Mouse (Mus musculus): ENCODE measurements around the gene Zfp629.
A peak's percentile ranks its signal among the peaks of the same experiment; 100 is the strongest.

Zfp629 gene

DNA sequence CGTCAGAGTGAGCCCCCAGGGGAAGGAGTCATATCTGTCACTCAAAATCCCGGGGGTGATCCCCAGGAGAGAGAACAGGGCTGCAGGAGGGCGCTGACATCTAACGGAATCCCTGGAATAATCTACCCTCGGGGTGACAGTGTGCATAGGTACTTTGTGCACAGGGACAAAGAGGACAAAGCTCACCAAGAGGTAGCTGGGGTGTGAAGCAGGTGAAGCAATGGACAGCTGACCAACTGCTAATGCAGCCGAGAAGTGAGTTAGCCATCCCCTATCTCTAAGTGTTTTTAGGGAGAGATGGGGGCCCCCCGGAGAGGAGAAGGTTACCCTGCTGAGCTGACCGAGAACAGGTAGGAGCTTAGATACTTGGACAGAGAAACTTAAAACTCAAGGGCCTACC lies 1.5 kb downstream of the Zfp629 start:
- DNase-seq: peak; percentile 46

DNA sequence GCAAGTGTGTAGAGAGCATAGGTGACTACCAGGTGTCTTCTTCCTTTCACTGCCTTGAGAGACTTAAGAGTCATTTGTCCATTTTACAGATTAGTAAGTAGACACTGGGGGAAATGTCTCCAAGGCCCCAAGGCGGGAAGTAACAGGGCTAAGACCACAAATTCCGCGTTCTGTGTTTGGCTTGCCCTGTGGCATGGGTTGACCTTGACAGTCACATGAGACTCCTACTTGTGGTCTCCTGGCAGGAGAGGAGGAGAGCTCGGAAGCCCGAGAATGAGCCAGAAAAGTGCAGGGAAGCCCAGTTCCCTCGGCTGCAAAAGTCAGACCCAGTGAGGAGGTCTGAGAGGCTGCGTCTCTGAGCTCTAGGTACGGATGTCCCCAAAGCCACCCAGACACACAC lies 2.1 kb downstream of the Zfp629 start:
- DNase-seq: peak; percentile 56

DNA sequence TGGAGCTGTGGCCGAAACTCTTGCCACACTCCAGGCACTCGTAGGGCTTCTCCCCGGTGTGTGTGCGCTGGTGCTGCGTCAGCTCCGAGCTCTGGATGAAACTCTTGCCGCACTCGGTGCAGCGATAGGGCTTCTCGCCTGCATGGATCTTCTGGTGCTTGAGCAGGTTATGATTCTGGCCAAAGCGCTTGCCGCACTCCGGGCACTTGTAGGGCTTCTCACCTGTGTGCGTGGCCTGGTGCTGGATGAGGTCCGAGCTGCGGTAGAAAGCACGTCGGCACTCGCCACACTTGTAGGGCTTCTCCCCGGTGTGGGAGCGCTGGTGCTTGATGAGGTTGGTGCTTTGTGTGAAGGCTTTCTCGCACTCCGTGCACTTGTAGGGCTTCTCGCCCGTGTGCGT lies 4.0 kb downstream of the Zfp629 start:
- DNase-seq: no peak

DNA sequence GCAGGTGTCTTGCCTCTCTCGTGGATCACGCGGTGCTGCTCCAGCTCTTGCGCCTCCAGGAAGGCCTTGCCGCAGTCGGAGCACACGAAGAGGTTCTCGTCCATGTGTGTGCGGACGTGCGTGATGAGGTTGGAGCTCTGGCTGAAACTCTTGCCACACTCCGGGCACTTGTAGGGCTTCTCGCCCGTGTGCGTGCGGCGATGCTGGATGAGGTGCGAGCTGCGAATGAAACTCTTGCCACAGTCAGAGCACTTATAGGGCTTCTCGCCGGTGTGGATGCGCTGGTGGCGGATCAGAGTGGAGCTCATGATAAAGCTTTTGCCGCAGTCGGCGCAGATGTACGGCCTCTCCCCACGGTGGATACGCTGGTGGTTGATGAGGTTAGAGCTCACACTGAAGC lies 4.6 kb downstream of the Zfp629 start:
- DNase-seq: no peak

DNA sequence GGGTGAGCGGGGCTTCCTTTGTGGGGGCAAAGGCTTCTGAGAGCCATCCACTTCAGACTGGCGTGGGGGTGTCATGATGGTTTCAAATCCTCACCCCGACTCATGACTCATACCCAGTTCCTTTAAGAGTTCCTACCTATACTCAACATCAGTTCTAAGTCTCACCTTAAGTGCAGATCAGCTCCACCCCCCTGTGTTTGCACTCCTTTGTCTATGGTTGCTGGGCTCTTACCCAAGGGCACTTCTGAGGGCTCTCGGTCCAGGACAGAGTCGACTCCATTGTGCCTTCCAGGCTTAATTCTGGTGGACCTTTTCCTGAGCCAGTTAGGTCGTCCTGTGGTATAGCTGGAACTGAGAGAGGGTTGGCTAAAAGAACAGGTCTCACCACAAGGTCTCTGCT lies 8.4 kb downstream of the Zfp629 start:
- no peak for DNase-seq

DNA sequence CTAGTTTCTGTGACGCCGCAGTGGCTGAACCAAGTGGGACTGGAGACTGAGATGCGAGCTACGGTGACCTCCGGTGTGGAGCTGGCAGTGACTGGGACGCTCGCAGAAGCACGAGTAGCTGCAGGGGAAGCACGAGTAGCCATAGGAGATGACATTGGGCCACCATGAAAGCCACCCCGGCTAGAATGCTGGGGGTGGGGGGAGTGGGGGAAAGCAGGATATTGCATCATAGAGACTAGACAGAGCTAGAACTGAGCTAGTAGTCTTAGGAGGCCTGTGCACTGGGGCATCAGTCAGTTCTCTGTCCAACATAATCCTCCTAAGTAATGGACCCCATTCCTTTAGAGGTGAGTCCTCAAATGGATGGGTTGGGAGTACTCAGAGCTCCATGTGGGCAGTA lies 11.3 kb downstream of the Zfp629 start:
- DNase-seq: no peak

DNA sequence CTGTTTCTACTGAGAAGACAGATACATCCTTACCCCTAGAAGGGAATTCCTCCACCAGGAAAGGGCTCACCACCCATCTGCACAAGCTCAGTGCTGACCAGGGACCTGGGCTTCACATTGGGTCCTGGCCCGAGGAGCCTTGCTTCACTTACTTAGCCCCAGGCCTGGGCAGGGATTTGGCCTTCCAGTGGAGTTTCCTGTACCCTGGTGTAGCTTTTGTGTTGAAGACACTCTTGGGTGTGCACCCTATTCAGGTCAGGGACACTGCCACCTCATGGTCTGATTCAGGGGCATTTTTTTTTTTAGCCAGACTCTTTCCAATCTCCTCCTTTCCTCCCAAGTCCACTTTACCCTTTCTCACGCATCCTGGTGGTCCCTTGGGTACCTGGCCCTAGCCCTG lies 12.7 kb downstream of the Zfp629 start:
- DNase-seq: no peak

DNA sequence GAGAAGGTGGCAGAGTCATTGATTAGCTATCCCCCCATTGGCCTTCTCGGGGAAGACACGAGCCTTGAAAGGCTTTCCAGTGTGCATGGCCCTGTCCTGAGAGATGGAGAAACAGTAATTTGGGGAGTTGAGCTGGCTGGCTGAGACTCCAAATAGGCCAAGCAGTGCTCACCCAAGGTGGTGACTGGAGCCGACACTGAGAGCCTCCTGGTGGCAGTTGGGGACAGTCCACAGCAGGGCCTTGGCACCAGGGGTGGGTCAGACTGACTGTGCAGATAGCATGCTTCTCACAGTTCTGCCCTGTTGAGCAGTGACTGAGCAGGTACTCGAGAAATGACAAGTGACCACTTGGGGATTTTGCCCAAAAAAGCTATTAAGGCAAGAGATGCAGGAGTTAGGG lies 13.9 kb downstream of the Zfp629 start:
- no peak for DNase-seq

DNA sequence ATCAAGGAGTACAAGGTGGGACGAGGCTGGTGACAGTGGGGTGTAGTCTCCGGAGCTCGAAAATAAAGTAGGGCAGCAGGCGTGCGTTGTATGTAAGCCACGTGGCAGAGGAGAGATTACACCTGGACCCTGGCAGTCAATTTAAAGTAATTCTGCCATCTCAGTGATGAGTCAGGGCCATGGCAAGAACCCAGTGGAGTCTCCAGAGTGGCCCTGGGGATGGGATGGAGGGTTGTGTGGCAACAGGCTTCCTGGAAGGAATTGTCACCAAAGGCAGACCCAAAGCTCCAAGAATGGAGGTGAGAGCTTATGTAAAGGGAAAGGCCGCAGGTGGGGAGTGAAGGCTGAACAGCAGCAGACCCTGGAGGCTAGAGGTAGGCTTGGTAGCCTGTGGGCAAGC lies 15.0 kb downstream of the Zfp629 start:
- no peak for DNase-seq

DNA sequence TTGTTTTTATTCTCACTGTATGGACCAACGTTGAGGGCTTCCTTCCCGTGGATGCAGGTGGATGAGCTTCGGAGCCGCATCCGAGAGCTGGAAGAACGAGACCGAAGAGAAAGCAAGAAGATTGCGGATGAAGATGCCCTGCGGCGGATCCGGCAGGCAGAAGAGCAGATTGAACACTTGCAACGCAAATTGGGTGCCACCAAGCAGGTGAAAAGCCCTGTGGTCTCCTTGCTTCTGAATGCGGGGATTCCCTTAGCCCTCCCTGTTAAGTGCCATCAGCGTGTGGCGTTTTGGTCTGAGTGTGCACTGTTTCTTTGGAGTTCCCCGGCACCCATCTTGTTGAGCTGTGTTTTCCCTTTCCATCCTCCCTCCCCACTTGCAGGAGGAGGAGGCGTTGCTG lies 18.9 kb downstream of the Zfp629 start:
- no peak for DNase-seq

DNA sequence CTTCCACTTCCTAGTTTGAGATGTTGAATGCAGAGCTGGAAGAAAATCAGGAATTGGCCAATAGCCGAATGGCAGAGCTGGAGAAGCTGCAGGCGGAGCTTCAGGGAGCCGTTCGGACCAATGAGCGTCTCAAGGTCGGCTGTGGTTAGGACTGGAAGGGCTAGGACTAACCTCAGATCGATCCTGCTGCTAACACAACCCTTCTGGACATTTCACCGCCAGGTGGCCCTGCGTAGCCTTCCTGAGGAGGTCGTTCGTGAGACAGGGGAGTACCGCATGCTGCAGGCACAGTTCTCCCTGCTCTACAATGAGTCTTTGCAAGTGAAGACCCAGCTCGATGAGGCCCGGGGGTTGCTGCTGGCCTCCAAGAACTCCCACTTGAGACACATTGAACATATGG lies 23.0 kb downstream of the Zfp629 start:
- DNase-seq: no peak

DNA sequence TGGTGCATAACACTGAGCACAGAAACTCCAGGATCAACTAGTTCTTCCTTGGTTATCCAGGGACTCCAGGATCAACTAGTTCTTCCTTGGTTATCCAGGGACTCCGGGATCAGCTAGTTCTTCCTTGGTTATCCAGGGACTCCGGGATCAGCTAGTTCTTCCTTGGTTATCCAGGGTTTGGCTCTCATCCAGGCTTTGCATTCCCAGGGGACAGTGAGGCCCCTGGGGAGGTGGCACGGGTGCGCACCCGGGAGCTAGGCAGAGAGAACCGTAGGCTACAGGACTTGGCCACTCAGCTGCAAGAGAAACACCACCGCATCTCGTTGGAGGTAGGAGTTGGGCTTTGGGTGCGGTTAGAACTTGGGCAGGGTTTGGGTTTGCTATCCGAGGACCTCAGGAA lies 24.5 kb downstream of the Zfp629 start:
- no peak for DNase-seq

DNA sequence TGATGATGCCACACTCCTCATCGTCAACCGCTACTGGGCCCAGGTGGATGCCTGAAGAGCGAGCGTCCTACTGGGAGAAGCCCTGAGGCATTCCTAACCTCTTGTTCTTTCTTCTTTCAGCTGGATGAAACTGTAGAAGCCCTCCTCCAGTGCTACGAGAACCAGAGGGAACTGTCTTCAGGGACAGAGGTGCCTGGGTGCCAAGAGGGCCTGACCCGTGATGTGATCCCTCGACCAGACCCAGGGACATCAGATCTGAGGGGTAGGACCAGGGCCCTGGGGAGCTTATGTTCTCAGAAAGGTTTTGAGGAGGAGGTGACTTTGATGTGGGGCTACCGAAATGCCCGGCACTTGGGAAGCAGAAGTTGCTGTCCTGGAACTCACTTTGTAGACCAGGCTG lies 26.0 kb downstream of the Zfp629 start:
- DNase-seq: no peak

DNA sequence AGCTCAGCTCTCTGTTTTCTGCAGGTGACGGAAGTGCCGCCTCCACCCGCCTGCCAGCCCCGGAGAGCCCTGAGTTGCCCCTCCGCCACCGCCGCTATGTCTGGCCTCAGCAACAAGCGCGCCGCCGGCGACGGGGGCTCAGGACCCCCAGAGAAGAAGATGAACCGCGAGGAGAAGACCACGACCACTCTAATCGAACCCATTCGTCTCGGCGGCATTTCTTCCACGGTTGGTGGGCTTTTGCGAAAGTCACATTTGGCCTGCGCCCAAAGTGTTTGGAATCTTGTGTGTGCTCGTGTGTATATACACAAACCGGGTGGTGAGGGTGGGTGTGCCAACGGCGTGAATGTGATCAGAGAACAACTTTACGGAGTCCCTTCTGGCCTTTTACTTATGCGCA lies 26.7 kb downstream of the Zfp629 start:
- DNase-seq: peak; percentile 36

DNA sequence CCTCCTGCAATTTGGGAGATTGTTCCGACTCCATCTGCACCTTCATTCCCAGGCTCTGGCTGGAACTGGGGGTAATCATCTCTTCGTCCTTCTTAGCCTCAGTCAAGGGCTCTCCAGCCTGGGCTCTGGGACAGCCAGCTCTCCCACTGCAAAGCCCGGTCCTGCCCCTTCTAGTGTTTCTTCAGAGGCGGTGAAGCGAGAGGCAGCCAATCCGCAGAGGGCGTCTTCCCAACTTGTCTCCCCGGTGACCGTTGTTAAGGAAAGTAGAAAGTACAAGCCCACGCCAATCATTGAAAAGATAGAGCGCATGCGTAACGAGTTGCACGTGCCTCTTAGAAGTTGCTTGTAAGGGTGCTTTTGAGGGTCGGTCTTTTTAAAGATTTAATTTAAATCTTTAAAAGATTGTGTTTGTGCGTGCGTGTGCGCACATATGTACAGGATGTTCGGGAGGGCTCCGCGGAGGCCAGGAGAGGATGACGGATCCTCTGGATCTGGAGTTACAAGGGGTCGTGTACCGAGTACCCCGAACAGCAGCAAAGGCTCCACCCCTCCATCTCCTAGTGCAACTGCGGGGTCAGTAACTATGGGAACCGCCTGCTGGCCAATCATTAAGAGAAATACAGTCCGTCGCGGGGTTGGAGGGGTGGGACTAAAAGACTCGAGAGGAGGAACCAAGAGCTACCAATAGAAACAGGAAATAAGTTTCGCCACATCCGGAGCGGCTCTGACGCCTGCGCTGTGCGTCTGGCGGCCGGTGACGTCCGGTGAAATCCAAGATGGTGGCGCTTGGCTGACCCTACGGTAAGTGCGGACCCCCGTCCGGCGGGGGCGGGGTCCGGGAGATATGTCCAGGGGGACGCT lies 27.4 kb downstream of the Zfp629 start, which contains the start of the genes Ccdc189 and Rnf40:
TSS of gene Ccdc189 (minus strand) at position 585 of the 861 bp plus-strand sequence.
TSS of gene Rnf40 (plus strand) at position 757 of the 861 bp plus-strand sequence.
- DNase-seq: peak; percentile 99

DNA sequence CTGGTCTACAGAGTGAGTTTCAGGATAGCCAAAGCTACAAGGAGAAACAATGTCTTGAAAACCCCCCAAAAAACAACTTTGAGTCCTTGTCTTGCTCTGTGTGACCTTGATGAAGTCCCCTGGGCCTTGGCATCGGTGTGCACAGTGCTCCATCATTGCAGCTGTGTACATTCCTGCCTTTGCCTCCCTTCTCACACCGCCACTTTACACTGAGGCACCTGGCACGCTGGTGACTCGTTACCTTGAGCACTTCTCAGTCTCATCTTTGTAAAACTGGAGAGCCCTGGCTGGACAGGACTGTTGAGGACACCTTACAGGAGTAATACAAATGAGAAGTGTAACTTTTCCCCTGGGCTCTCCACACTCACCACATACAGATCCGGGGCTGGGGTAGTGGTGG lies 28.4 kb downstream of the Zfp629 start:
- no peak for DNase-seq

DNA sequence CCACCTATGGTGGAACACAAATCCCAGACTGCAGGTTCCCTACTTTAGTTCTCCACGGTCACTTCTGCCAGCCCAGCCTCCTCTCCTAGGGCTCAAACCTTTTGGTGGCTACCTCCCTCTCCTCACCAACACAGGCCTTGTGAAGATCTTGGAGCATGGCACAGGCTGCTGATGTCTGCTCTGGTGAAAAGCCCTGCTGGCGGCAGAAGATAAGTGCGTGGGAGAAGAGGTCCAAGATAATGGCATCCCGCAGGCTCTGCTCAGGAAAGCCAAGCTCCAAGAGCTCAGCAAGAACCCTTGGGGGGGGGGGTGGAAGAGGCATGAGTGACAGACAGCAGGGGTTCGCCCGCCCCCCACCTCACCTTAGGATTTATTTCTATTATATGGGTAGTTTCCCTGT lies 29.4 kb downstream of the Zfp629 start:
- no peak for DNase-seq

DNA sequence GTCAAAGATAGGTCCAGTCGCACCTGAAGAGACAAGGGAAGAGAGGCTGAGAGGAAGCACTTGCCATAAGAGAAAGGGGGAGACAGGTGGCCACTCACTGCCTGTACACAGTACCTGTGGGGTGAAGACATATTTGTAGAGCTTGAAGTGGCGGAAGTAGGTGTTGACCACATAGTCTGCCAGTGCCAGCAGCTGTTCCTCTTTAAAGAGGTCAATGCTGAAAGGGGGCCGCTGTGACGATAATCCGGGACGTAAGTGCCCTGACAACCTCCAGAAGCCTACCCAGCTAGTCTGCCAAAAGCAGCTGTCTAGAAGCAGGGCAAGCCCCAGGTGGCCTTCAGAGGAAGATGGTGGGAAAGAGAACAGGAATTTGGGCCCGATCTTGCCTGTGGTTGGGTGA lies 30.6 kb downstream of the Zfp629 start:
- DNase-seq: no peak

DNA sequence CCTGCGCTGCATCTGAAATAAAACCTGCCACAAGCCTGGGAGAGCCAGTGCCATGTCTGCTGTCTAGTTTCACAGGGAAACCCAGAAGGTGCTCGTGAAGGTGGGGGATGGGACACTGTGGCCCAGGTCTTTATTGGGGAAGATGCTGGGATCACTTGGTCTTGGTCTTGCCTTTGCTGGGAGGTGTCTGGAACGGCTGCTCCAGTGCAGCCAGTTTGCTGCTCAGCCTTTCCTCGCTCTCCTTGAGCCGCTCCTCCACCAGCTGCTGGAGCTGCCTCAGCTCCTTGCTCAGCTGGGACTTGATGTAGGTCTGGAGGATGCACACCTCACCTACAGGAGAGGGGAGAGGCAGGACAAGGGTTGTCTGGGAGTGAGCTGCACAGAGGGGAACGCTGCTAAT lies 32.3 kb downstream of the Zfp629 start:
- DNase-seq: no peak

DNA sequence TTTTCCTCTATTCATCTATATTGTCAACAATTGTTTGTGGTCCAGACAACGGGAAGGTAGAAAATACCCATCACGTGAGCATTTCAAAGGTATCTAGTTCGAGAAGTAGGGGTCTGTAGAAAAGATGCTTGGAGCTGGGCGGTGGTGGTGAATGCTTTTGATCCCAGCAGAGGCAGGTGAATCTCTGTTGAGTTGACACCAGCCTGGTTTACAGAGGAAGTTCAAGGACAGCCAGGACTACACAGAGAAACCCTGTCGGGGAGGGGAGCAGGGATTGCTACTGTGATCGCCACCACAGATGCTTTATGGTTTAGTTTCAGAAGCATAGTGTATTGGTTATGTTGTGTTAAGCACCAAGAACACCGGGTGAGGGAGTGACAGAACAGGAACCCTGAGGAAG lies 41.5 kb downstream of the Zfp629 start:
- DNase-seq: no peak

DNA sequence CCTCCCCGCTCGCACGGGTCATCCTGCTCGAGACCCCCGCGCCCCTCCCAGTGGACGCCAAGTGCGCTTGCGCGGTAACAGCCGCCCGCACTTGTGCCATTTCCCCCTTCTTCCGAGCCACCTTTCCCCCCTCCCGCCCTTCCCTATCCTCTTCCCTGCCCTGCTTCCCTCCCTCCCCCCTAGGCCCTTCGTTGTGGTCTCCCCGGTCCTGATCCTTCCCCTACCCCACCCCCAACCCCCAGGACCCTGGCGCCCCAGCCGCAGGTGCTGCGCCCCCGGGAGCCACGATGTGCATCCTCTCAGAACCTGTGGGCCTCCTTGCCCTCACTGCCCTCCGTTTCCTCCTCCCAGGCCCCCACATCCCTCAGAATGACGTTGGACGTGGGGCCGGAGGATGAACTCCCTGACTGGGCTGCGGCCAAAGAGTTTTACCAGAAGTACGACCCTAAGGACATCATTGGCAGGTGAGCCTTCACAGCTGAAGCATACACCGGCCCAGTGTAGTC lies 42.0 kb downstream of the Zfp629 start:
- DNase-seq: no peak

DNA sequence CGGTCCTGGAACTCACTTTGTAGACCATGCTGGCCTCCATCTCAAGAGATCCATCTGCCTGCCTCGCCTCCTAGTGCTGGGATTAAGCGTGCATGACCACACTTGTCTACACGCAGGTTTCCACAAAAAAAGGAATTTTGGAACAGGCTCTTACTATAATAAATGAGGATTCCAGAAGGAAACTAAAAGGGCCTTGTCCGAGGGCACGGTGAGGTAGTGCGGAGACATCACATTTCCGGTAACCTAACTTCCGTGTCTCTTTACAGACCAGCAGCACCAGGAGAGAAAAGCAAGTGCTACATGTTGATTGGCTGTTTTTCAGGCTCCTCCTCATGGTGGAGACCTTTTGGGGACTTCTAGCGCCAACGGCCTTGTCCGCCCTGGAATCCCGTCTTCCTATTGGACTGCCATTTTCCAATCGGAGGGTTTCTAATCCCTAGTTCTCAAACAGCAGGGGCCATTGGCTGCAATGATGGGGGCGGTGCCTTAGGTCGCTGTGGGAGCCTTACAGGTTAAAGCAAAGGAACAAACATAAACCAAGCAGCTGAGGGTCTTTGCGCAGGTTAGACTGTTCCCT lies 42.6 kb downstream of the Zfp629 start, which contains the start of gene Phkg2:
TSS of gene Phkg2 (plus strand) at position 446 of the 577 bp plus-strand sequence.
- DNase-seq: peak; percentile 98

DNA sequence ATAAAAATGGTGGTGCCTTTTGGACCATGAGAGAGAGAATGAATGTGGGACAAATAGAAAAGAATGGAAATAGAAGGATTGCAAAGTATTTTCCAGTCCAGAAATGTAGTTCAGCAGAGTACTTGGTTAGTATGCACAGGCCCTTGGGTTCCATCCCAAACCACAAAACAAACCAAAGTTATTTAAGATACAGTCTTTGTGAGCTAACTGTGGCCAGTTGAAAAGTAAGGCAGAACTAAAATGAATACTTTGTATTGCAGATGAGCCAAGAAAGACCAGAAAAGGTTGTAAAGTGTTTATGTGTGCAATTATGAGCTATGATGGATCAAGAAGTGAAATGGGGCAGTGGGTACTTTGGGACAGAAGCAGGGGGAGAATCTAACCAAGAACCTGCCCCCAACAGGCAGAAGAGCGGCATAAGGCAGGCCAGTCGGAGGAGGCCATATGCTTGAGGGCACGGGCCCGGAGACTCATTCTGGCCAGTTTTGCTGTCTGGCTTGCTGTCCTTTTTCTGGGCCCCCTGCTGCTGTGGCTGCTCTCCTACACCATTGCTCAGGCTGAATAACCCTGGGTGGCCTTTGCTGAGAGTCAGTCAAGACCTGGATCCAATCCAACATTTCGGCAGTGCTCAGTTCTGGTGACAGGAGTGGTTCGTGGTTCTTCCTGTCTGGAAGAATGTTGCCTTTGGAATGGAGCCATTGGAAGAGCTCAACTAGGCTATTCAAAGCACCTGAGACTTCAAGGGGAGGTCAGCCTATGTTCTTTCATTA lies 51.0 kb downstream of the Zfp629 start:
- peak; percentile 58 for DNase-seq
